Mouse (Mus musculus) C2C12 (cell line): ENCODE data around the gene Gm853. TPM values are rescaled to one million over a fixed set of nuclear protein-coding genes. Genes with fewer than 3 reads are reported as not detected.
"Not testable (repeated sequence)": the region's sequence is repeated elsewhere in the genome, so short reads cannot be mapped to it uniquely, and the experiment has no call there.

Experiments
- H3K27me3 ChIP-seq: one replicate; pipeline ENCODE4 v1.6.1; 2011; ENCODE audit not compliant: control insufficient read depth, insufficient read depth, insufficient read length
- H3K36me3 ChIP-seq: one replicate; pipeline ENCODE4 v1.6.1; 2011; ENCODE audit not compliant: control insufficient read depth, insufficient read depth
- H3K4me3 ChIP-seq: one replicate; pipeline ENCODE4 v1.5.1; 2011; ENCODE audit warnings: mild to moderate bottlenecking, control low read depth; ENCODE audit not compliant: poor library complexity, insufficient read depth, severe bottlenecking
- H3K79me2 ChIP-seq: one replicate; pipeline ENCODE4 v1.6.1; 2011; ENCODE audit not compliant: control insufficient read depth, insufficient read depth
- H3K79me3 ChIP-seq: one replicate; pipeline ENCODE4 v1.6.1; 2011; ENCODE audit warnings: low read depth, control low read depth
- H3ac ChIP-seq: one replicate; pipeline ENCODE3; 2011; ENCODE audit warnings: low read depth; ENCODE audit not compliant: control insufficient read depth, insufficient read length
- CEBPB ChIP-seq: IDR thresholded peaks from one replicate; pipeline ENCODE4 v1.6.1; 2011; ENCODE audit warnings: low read depth, mild to moderate bottlenecking, control low read depth, moderate library complexity
- CTCF ChIP-seq: IDR thresholded peaks from one replicate; pipeline ENCODE4 v1.5.1; 2011; ENCODE audit not compliant: control insufficient read depth, insufficient read depth, insufficient read length
- FOSL1 ChIP-seq: IDR thresholded peaks from one replicate; pipeline ENCODE4 v1.8.0; 2011; ENCODE audit warnings: mild to moderate bottlenecking, low read length; ENCODE audit not compliant: poor library complexity, insufficient read depth, severe bottlenecking
- MAX ChIP-seq: IDR thresholded peaks from one replicate; pipeline ENCODE4 v1.6.1; 2011; ENCODE audit warnings: mild to moderate bottlenecking, control low read depth
- MYOD1 ChIP-seq: IDR thresholded peaks from one replicate; pipeline ENCODE4 v1.6.1; 2011; ENCODE audit warnings: low read depth; ENCODE audit not compliant: control insufficient read depth, insufficient read length
- MYOG ChIP-seq: IDR thresholded peaks from one replicate; pipeline ENCODE4 v1.6.1; 2011; ENCODE audit not compliant: control insufficient read depth, insufficient read length; ENCODE audit errors: extremely low read depth
- USF1 ChIP-seq: IDR thresholded peaks from one replicate; pipeline ENCODE4 v1.6.1; 2011; ENCODE audit warnings: low read depth, mild to moderate bottlenecking, control low read depth, moderate library complexity
- polyA plus RNA-seq: library from polyadenylated mRNA; unstranded; fragments of >200 nt; fragmentation: generic; extraction: Trizol; gene quantifications from one replicate; pipeline ENCODE4 v1.2.1, GENCODE M21; 2012; ENCODE audit warnings: missing spikeins

Gene Gm853
- polyA plus RNA-seq, 1 experiment, result not detected

DNA sequence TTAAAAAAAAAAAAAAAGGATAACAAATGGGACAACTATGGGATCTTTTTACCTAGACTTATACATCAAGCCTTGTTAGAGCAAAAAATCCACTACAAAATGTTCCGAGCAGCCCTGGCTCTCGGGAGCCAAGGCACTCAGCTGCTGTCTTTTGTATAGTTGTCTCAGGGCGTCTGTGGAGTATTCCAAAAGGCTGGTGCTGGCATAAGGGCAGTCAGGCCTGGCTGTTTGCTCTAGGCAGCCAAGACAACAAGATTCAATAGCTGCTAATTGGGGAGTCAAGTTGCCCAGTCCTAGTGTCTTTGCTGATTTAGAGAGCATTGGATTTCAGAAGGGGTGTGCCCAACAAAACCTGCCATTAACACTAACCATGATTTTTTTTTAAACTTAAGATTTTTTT is 26.4 kb upstream of the Gm853 start:
- no peaks in the 10 kb centered on the region for H3K27me3 ChIP-seq
- H3K79me3 ChIP-seq, result no peaks in the 10 kb centered on the region
- H3ac ChIP-seq, result no peak overlapping the region

GRCm38 (mm10) chr4:130246132-130246531 is 23.9 kb upstream of the Gm853 start:
- H3K79me2 ChIP-seq, result no peaks in the 10 kb centered on the region
- H3K36me3 ChIP-seq, result no peaks in the 10 kb centered on the region
- H3K27me3 ChIP-seq, result no peaks in the 10 kb centered on the region
- no peak overlapping the region for H3K4me3 ChIP-seq
- no peak overlapping the region for H3ac ChIP-seq
- TF ChIP-seq CEBPB (no peak), CTCF (peak; percentile 76)
- no peaks in the 10 kb centered on the region for H3K79me3 ChIP-seq

More for the DNA sequence above, 26.4 kb upstream of the Gm853 start:
- H3K36me3 ChIP-seq, result no peaks in the 10 kb centered on the region
- H3K79me2 ChIP-seq, result no peaks in the 10 kb centered on the region
- no peak overlapping the region for H3K4me3 ChIP-seq
- TF ChIP-seq MYOD1 (no peak), MYOG (no peak), FOSL1 (no peak), MAX (no peak), CEBPB (no peak)

GRCm38 (mm10) chr4:130244749-130245148 is 22.5 kb upstream of the Gm853 start:
- Histone ChIP-seq H3K36me3 (no peaks in the 10 kb centered on the region), H3K79me3 (no peaks in the 10 kb centered on the region), H3K27me3 (no peaks in the 10 kb centered on the region), H3ac (no peak overlapping the region), H3K4me3 (no peak overlapping the region), H3K79me2 (no peaks in the 10 kb centered on the region)
- TF ChIP-seq FOSL1, result no peak
- no peak for TF ChIP-seq MYOD1
- TF ChIP-seq USF1, result no peak
- TF ChIP-seq CEBPB, result no peak

- not testable (repeated sequence) for H3K79me2 ChIP-seq
Observed at GRCm38 (mm10) chr4:130243621-130244020, 21.4 kb upstream of the Gm853 start.

DNA sequence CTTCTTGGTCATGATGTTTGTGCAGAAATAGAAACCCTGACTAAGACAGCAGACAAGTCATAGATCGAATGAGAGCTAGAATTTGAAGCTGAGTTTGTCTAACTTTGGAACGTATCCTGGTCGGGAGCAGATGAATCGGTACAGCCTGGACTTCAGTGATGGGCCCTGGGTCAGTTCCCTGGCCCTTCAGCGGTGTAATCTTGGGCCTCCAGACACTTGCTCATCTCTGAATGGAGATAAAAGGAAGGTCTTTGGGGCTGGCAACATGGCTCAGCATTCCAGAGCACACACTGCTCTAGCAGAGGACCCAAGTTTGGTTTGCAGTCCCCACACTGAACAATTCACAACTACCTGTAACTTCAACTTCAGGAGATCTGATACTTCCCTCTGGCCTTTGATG is 20.8 kb upstream of the Gm853 start:
- no peak overlapping the region for H3ac ChIP-seq
- no peak overlapping the region for H3K4me3 ChIP-seq
- H3K36me3 ChIP-seq, result no peaks in the 10 kb centered on the region
- H3K27me3 ChIP-seq, result no peaks in the 10 kb centered on the region
- H3K79me3 ChIP-seq, result no peaks in the 10 kb centered on the region
- TF ChIP-seq FOSL1 (no peak), MYOD1 (no peak), MAX (no peak), USF1 (no peak)
- no peaks in the 10 kb centered on the region for H3K79me2 ChIP-seq

More at GRCm38 (mm10) chr4:130243621-130244020, 21.4 kb upstream of the Gm853 start:
- not testable (repeated sequence) for H3K4me3 ChIP-seq, H3ac ChIP-seq, H3K27me3 ChIP-seq, H3K79me3 ChIP-seq, H3K36me3 ChIP-seq

- no peaks in the 10 kb centered on the region for H3K27me3 ChIP-seq
- no peaks in the 10 kb centered on the region for H3K79me3 ChIP-seq
- no peak overlapping the region for H3K4me3 ChIP-seq
- H3K79me2 ChIP-seq, result no peaks in the 10 kb centered on the region
- H3K36me3 ChIP-seq, result no peaks in the 10 kb centered on the region
- TF ChIP-seq CEBPB (no peak), MYOD1 (no peak), MAX (no peak), FOSL1 (no peak), CTCF (no peak), MYOG (no peak), USF1 (no peak)
- no peak overlapping the region for H3ac ChIP-seq
Observed at GRCm38 (mm10) chr4:130240695-130241094, 18.5 kb upstream of the Gm853 start.

DNA sequence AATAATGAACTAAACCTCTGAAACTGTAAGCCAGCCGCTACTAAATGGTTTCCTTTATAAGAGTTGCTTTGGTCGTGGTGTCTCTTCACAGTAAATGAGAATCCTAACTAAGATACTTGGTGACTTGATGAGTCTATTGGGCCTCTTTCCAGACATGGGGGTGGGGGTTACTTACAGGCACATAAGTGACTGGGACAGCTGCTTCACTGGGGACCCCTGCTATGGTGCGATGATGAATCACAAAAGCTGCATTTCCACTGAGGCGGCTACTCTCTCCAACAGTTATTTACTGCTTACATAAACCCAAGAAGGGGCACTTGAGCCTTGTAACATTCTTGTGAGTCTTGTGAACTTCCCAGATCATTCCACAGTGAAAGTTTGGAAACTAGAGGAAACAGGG is 15.4 kb upstream of the Gm853 start:
- no peak overlapping the region for H3ac ChIP-seq
- H3K4me3 ChIP-seq, result no peak overlapping the region
- no peaks in the 10 kb centered on the region for H3K79me3 ChIP-seq
- no peaks in the 10 kb centered on the region for H3K36me3 ChIP-seq
- TF ChIP-seq MYOG, result no peak
- no peak for TF ChIP-seq MAX
- TF ChIP-seq MYOD1, result peak; percentile 57
- no peak for TF ChIP-seq FOSL1
- TF ChIP-seq USF1, result no peak
- no peak for TF ChIP-seq CTCF
- no peak for TF ChIP-seq CEBPB
- no peaks in the 10 kb centered on the region for H3K79me2 ChIP-seq
- H3K27me3 ChIP-seq, result no peaks in the 10 kb centered on the region
